Mouse (Mus musculus): Measurements from ENCODE around the gene Gm21764. TPM values are rescaled to one million over a fixed set of nuclear protein-coding genes. Genes with fewer than 3 reads are reported as not detected.
"Not testable (repeated sequence)": the region's sequence is repeated elsewhere in the genome, so short reads cannot be mapped to it uniquely, and the experiment has no call there.

Gene Gm21764
- total RNA-seq (2021): not detected

DNA sequence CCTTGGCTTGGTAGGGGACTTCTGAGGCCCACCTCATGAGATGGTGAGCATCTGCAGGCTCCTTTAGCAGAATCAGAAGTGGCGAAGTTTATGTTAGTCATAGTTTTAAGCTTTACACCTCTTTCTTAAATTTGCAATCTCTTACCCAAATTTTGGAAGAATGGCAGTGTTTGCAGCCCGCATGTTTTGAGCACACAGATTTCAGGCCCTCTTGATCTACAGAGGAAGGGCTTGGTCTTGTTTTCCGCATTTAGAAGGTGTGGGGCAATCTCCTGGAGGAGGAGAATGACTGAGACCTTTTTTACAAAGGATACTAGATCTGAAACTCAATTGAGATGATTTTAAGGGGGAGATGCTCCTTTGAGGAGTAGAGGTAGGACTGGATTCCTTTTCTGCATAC is at the start of gene Gm21764:
TSS of gene Gm21764 (minus strand) at position 101 of the 400 bp plus-strand sequence.
- intact Hi-C loops (cut with DNase I); DNase-seq: not testable (repeated sequence)

- intact Hi-C loops (cut with DNase I); DNase-seq: not testable (repeated sequence)
These were observed 27.2 kb upstream of the Gm21764 start, which contains the start of gene Ssty1 for GRCm38 (mm10) chrY:18088816-18089215. Gene Ssty1 (plus strand): TSS chrY:18089116.

Other genes with a start within 250 kb of the Gm21764 start
- not detected for gene Gm21904, start 215.5 kb downstream of the Gm21764 start, total RNA-seq (2021)
- gene Gm20772, start 187.1 kb downstream of the Gm21764 start, total RNA-seq (2021): not detected
- gene Gm20831, start 187.1 kb downstream of the Gm21764 start, total RNA-seq (2021): not detected
- not detected for gene Srsy, start 124.5 kb downstream of the Gm21764 start, total RNA-seq (2021)
- gene Ssty1, start 27.3 kb upstream of the Gm21764 start, total RNA-seq (2021): not detected